Mouse (Mus musculus) left cerebral cortex, adult 9 months (tissue): ENCODE results near the gene Enho.

Experiments
- DNase-seq, 2 experiments: peaks; one replicate each; pipeline ENCODE4 v3.0.0; 2022; ENCODE audit warnings: low spot score in 2 of 2

Enho gene

DNA sequence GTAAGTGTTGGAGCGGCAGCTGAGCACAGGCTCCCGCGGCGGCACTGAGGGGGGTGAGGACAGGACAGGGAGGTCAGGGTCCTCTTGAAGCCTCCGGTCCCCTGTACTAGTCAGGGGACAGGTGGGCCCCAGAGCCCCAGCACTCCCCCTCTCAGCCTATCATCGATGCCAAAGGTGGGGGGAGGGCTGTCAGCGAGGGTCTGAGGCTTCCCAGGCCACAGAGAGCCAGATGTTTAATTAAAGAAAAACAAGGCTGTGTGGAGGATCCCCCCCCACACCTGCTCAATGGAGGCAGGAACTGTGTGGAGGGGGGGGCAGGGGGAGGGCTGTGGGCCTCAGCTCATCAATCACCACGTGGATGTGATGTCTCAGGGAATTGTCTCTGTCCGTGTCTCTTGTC, 23.5 kb upstream of the Enho start:
- no peak for DNase-seq

- no peak for DNase-seq
These were observed 22.6 kb upstream of the Enho start for GRCm38 (mm10) chr4:41662723-41663122.

DNA sequence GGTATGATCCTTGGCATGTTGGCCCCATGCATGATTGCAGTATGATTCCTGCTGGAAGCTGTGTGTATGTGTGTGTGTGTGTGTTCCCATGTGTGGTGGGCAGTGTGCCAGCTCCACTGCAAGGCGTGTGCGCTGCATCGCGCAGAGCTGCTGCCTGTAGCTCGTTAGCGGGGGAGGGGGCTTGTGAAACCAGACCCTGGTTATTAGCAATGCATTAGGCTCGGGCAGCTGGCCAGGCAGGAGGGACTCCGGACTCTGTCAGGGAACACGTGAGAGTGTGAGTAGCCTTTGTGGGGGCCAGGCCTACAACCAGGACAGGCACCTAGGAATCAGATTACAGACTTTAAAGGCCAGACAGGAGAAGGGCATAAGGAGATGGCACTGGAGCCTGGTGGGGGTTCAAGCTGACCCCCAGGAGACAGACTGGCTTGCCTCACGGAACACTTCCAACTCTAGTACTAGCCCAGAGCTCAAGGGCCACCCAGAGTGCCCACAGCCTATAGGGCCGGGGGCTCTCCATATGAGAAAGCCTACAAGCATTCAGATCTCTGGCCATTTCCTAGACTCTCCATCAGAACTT, 20.8 kb upstream of the Enho start:
- no peak for DNase-seq

DNA sequence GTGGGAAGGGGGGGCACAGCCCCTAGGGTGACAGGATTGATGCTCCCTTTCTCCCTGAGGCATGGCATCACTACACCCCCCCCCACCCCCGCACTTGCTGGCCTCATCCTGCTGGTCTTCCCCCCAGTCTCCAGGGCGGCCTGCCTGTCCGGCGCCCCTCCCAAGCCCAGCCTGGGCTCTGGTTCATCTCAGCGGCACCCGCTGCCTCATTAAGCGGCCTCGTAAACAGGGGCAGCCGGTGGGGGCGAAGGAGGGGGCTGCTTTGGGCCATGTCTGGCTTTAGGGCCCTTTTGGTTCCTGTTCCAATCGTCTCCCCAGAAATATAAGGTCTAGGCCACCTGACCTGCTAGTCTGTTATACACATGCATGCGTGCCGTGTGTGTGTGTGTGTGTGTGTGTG, 19.4 kb upstream of the Enho start:
- no peak for DNase-seq

- DNase-seq, result no peak
These were observed 18.7 kb upstream of the Enho start for GRCm38 (mm10) chr4:41658566-41659384.

DNA sequence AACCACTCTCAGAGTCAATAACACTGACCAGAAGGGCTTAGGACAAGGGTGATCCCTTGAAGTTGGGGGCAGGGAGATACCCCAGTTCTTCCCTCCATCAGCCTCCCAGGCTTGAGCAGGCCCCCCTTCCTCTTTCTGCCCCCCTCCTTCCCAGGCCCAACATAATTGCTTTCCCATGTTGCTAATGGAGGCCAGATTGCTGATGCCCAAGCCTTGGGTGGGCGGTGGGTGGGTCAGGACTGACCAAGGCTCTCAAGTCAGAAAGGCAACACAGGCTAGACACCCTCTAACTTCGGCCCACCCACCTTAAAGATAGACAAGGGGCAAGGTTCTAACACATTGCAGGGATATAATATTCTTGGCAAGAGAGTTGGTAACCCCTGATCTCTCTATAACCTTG, 15.4 kb upstream of the Enho start:
- DNase-seq, result no peak

DNA sequence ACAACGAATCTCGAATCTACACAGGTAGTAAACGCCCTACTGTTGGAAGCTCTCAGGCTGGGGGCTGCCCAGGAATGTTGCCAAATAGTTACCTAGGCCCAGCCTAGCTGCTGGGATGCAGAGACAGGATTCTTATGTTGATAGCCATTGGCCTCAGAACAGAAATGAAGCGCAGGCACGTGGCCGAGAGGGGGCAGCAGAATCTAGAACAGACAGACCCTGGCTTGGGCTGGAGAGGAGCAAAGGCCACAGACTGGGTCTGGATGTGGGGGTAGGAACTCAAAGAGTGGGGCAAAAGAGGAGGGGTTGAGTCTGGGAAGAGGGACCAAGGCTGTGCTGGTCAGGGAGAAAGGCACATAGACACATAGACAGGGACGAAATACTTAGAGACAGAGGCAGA, 14.1 kb upstream of the Enho start:
- DNase-seq, result peak in 1 of 2 experiments; percentile 68

DNA sequence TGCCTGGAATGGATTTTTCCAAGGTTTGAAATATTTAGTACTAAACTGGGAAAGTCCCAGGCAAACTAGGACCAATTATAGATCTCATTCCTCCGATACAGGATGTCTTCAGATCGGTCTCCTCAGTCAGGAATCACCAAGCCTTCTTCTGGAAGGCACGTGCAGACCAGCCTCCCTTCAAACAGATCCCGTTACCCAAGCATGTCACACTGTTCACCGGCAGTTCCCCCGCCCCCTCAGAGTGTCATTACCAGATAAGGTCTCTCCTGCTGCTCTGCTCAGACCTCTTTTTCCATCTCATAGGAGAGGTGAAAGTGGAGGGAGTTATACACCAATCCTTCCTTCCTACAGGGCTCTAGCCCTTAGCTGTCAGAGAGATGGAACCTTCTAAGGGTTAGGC, 13.6 kb upstream of the Enho start:
- DNase-seq, result no peak

- peak in 1 of 2 experiments; percentile 80 for DNase-seq
These were observed 13.2 kb upstream of the Enho start for GRCm38 (mm10) chr4:41653296-41653695.

GRCm38 (mm10) chr4:41648627-41649026, 8.5 kb upstream of the Enho start:
- DNase-seq, result no peak

- DNase-seq, result no peak
These were observed 8.0 kb upstream of the Enho start for GRCm38 (mm10) chr4:41648157-41648556.

DNA sequence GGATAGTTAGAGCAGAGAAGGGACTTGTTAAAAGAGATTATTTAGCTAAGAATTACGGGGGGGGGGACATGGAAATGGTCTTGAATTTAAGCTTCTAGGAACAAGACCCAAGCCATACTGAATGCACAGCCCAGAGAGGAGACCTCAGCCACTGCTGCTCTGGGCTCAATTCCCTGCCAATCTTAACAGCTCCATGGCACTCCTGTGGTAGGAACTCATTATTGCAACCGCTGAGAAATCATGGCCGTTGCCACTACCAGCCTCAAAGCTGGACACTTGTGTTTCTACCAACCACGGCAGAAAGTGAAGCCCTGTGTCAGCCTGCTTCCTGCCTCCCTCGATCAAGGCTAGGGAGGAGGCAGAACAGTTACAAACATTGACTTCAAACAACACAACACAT, 5.4 kb upstream of the Enho start:
- DNase-seq, result peak in 1 of 2 experiments; percentile 36

DNA sequence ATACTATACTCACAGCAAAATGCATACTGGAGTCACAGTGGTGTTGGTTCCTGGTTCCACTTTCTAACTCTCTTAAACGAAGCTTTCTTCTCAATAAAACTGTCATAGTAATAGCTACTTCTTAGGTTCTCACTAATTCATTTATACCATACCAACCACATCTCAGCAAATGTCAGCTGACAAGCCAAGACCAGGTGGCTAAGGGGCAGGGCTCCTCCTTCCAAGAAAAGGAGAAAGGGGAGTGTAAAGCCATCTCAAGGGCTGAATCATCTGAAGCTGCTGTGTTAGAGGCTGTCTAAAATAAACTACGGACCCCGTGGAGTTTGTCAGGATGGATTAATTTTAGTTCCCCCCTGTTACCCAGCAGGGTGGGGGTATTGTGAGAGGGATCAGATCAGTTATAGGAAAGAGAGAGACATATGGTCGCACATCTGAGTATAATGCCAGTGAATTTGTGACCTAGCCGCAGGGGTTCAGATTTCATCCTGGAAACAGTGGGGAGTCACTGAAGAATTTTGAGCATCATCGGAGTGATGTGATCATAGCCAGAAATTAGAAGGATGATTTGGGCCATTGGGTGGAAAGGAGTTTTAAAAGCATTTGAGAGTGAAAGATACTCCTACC, 1.2 kb upstream of the Enho start:
- DNase-seq, result no peak

DNA sequence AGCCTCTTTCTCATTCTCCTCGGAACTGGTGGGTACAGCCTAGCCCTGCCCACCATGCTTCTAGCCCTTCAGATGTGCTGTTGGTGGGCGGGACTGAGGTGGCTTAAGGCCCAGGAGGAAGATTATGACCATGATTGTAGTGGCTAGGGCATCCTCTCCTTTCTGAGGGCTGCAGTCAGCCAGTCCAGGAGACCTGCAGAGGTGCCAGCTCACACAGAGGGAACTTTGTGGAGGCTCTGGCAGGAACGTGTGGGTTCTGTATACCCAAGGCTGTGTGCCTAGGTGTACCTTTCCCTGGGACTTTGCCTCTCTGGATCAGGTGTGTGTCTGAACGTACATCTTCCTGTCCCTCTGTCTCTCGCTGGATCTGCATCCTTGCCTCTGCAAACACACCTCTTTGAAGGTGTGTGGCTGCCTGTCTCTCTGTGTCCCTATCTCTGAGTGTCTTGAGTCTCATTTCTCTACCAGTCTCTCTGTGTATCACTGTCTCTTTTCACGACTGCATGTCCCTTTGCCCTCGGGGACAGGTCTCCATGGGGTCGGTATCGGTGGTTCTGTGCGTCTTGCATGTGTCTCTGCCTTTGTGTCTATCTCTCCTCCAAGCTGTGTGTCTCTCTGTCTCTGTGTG, 796 bp downstream of the Enho start:
- no peak for DNase-seq

DNA sequence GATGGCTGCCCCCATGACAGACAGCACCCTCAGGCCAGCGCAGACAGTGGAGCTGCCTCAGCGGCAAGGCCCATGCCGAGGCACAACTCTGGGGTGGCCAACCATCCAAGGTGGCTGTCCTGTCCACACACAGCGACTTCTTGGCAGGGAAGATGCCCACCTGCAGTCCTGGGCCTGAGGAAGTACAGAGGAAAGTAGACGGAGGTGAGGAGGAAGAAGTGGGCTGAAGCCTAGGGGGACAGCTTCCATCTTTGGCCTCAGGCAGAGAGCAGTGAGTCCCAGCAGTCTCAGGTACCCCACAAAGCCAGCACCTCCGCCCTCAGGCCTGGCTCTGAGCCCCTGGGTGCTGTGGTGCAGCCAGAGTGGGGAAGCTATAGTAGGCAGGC, 1.3 kb downstream of the Enho start:
- DNase-seq, result no peak

DNA sequence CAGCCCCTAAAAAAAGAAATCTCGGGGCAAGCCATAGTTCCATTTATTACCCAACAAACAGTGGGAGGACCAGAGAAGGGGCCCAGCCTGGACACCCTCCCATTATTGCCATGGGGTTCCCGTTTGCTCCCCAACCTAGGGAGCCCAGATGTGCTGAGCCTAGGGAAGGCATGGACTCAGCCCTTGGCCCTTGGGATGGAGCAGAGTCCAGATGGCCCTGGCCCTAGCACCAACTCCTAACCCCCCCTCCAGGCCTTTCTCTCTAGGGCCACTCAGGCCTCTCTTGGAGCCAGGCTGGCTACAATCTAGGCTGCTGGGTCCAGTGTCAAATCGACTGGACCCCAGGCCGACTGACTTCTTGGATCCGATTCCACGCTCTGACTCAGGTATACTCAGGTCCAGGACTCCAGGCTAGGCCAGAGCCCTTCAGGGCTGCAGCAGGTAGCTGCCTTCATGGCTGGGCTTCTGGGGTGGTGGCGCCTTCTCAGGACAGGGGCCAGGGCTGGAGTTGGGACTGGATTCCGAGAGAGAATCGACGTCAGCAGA, 1.9 kb downstream of the Enho start:
- no peak for DNase-seq

- DNase-seq, result no peak
These were observed 3.1 kb downstream of the Enho start for GRCm38 (mm10) chr4:41636882-41637635.

DNA sequence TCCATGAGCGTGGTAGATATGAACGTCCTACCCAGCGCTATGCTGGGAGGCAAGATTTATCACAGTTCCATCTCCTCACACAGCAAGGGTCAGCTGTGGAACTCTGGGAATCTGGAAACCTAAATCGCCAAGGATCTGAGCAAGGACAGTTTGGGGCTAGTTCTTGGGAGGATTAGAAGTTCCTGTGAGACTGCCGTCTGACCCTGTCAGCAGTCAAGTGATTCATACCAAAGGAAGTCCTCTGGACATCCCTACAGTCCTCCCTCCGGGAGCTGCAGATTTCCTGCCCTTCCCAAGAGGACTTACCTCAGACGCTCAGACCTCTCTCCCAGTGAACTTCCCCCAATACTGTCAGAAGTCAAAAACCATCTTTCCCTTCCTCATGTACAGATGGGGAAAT, 3.8 kb downstream of the Enho start:
- DNase-seq, result no peak

- DNase-seq, result no peak
These were observed 4.2 kb downstream of the Enho start for GRCm38 (mm10) chr4:41635906-41636305.

GRCm38 (mm10) chr4:41635224-41635623, 4.9 kb downstream of the Enho start:
- no peak for DNase-seq

DNA sequence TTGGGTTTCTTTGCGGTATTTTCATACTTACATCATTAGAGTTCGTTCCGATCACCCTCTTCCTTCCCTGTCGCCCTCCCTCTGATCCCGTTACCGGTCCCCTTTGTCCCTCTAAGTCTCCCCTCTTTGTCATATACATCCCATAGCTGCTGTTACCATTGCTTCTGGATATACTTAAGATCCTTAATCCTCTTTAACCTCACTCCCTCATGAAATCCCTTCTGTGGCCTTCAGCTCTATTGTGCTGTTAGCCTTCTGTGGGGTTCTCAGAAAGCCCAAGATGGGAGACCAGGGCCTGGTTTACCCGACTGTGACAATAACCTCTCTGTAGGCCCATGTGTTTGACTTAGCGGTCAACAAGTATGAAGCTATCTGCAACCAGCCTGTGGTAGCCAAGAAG, 5.5 kb downstream of the Enho start:
- no peak for DNase-seq

- no peak for DNase-seq
These were observed 7.1 kb downstream of the Enho start for GRCm38 (mm10) chr4:41633001-41633400.
